Mouse (Mus musculus) CD4-positive, CD25-positive, alpha-beta regulatory T cell, adult 2 months (primary cell): ENCODE measurements around the gene Dgkg.

Experiments
- DNase-seq: peaks from one replicate; pipeline ENCODE4 v3.0.0-alpha.2; 2012; ENCODE audit warnings: low read depth, low spot score

Gene Dgkg

DNA sequence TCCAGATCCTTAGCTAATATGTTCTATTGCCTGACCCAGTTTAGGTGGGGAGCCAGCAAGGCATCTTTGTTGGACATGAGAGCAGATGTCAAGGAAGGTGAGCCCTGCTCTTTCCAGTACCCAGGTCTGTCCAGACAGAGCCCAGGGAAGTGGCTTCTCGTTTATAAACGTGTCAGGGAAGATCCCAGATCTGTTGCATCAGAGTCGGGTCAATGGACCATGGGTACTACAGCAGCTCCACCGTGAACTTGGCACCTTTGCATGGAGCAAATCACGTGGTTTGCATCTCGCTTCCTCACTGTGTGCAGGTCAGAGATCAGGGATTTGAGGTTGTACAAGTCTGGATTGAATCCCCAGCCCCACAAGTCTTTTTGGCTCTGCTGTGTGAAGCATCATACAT lies 58.3 kb downstream of the Dgkg start:
- no peak for DNase-seq

DNA sequence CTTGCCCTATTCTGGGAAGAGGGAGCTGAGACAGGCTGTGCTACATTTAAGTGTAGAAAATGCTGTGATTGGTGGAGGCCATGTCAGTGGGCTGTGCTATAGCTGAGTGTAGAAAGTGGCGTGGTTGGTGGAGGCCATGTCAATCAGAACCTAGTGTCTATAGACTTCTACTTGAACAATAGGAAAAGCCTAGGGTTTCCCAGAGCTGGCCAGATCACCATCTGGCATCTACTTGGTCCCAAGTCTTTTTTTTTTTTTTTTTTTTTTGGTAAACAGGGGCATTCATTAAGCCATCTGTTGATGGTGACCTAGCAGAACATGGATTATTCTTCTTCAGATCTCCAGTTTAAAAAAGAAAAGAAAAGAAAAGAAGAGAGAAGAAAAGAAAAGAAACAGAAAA lies 60.6 kb downstream of the Dgkg start:
- DNase-seq: no peak

- DNase-seq: peak; percentile 45
Measured at GRCm38 (mm10) chr16:22593907-22594306, 63.1 kb downstream of the Dgkg start.

- no peak for DNase-seq
Measured at GRCm38 (mm10) chr16:22589619-22590018, 67.4 kb downstream of the Dgkg start.

DNA sequence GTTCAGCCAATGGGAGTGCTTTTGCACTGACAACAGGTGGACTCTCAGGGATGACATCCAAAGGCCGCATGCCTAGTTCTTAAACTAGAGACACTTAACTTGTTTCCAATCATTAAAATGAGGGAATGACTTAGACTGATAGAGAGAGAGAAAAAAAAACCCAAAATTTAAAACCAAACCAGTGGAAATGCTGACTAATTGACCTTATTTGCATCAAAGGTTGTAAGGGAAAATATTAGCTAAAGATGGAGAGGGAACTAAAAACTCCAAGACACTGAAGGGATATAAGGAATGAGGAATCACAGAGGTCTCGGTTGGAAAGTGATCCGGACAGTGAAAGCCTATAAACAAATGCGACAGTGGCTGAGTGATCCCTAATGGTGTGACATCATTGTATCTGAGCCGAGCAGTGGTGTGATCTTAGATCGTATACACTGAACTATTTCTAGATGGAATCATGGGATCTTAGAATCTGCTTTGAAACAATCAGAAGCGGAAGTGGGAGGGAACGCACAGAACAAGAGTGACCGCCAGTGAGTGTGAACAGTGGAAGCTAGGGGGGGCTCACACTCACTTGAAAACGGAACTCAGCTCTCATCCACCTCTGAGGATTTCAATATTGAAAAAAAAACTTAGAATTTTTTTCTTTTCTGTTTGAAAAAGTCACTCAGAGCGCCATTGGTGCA lies 70.7 kb downstream of the Dgkg start:
- DNase-seq: no peak

- DNase-seq: no peak
Measured at GRCm38 (mm10) chr16:22585523-22585922, 71.5 kb downstream of the Dgkg start.

DNA sequence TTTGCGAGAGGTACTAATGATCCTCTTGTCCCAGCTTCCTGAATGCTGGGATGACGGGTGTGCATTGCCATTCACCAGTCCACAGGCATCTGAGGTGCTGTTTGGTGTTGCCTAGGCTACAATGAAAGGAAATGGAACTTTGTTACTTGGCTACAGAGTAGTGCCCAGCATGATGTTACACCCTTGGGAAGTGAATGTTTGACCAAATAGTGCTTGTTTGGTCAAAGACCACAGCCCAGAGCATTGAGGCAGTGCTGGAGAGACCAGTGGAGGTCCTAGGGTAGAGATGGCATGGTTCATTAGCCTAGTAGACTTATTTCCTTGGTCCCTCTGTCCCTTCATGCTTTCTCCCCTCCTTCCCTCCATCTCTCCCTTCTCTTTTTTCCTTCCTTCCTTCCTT lies 73.6 kb downstream of the Dgkg start:
- no peak for DNase-seq

DNA sequence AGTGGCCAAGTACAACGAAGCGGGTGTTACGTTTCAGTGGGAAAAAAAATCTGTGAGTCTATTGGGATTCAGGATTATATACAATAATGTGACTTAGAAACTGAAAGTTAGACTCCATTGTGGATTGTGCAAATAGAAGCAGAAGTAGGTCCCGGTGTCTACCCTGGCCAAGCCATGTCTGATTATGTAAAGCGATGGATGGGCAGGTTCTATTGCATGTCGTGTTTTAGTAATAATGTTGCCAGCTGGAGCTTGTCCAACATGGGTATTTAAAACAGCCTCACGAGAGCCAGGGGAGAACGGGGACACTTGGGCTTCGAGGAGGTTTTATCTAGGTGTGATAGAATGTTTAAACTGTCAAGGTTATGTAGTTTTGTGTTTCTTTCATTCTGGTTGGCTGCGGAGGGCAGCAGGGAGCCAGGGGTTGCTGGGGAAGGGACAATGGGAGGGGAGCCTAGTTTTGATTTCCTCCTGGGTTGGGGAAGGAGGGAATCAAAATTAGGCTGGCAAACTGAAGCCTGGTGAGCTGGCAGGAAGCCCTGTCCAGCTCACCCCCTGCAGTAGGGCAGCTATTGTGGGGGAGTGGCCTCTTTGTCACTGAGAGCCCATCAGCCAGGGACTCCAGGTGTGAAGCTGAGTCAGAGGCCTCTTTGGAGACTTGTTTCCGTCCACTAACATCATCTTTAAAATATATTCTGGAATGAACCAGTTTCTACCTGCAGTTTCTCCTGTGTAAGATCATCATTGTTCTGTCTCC lies 74.7 kb downstream of the Dgkg start:
- DNase-seq: no peak

GRCm38 (mm10) chr16:22580103-22580502 lies 76.9 kb downstream of the Dgkg start:
- DNase-seq: no peak

GRCm38 (mm10) chr16:22578883-22579282 lies 78.1 kb downstream of the Dgkg start:
- no peak for DNase-seq

- peak; percentile 8 for DNase-seq
Measured at GRCm38 (mm10) chr16:22577656-22578055, 79.4 kb downstream of the Dgkg start.

DNA sequence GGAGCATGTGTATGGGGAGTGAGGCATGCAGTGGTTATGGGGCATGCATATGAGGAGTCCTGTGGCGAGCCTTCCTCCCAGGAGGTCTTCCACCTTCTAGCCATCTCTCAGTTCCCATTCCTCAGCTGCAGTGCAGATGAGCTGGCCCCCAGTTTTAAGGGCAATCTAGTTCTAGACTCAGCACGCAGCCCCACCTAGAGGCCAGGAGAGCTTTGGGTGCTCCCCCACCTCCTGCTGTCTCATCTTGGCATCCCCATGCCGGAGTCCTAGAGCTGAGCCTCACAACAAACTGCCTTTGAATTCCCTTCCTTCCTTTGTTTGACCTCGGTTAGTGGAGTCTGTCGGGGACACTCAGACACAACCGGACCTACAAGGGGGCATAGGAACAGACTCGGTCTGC lies 82.9 kb downstream of the Dgkg start:
- DNase-seq: no peak

GRCm38 (mm10) chr16:22572641-22573341 lies 84.2 kb downstream of the Dgkg start:
- no peak for DNase-seq

DNA sequence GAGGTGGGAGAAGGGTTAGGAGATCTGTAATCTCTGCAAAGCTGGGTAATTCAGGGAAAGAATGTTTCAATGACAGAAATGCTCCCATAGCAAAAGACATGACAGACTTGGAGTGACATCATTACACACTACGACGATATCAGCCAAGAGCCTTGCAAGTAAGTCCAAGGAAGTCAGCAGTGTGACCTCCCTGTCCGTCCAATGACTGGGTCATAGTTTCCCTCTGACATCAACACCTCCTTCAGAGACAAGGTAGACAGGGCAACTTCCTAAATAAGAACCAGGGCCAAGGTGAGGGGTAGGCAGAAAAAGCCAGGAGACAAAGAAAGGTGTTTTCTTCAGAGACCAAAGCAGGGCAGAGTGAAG lies 92.1 kb downstream of the Dgkg start:
- DNase-seq: no peak

DNA sequence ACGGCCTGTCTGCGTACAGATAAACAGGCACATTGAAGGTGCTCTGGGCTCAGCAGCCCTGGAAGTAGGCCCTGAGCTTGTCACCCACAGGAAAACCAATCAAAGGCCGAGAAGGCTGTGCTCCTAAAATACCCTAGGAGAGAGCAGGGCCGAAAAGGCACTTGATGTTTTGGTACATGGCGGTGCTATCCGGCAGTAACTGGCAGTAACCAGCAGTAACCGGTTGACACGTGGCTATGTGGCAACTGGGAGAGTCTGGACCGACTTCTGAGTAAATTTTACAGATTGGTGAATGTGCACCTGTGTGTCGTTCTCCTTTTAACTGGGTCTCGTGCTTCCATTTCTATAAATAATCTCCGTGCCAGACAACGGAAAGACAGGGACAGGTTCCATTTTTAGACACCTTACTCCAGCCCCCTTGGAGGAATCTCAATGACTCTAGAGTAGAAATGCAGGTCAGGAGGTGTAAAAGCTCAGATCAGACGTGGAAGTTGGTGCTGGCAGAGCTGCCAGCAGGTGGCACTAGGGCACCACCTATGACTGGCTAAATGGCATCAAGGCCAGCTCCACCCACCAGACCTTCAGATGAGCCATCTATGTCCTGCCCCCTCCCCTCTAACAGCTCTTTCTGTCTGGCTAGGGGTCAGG lies 92.6 kb downstream of the Dgkg start:
- peak; percentile 78 for DNase-seq

DNA sequence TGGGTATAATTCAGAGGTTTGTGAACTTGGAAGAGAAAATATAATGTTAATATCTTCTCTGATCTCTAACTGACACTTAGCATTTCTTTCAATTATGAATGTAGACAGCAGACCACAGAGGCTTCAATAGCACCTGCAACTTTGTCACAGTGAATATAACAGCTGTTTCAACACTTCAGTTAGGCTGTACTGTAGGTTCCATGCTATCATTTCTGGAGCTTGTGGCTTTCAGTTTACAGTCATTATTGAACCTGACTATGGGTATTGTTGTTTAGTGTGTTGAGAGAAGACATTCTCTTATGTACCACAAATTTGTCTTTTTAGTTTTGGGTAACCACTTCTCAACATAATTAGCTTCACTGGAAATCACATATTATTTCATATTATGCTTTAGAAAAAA lies 93.4 kb downstream of the Dgkg start:
- DNase-seq: no peak

DNA sequence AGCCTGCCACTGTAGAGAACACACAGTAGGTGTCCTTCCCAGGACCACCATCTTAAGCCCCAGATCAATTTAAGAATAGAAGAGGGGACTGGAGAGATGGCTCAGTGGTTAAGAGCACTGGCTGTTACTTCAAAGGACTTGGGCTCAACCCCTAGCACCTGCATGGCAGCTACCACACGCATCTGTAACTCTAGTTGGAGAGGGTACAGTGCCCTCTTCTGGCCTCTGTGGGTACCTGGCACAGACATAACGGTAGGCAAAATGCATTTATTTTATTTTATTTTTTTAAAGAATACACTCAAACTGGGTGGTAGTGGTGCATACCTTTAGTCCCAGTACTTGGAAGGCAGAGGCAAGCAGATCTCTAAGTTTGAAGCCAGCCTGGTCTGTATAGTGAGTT lies 102.0 kb downstream of the Dgkg start:
- DNase-seq: peak; percentile 72

DNA sequence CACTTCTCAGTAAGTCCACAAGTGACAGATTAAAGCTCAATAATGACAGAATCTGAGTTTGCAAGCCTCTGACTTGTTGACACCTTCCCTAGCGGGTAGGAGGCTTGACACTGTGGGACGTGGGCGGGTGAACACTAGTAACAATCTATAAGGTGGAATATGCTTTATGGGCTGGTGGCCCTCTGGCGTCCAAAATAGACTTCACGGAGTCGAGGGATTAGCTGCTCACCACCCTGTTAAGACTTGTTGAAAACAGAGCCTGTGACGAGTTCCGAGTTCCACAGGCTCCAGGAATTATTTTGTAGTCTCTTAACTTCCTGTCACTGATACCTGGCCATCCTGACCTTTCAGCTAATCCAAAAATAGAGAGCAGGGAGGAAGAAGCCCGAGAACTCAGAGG lies 104.7 kb downstream of the Dgkg start:
- DNase-seq: no peak

DNA sequence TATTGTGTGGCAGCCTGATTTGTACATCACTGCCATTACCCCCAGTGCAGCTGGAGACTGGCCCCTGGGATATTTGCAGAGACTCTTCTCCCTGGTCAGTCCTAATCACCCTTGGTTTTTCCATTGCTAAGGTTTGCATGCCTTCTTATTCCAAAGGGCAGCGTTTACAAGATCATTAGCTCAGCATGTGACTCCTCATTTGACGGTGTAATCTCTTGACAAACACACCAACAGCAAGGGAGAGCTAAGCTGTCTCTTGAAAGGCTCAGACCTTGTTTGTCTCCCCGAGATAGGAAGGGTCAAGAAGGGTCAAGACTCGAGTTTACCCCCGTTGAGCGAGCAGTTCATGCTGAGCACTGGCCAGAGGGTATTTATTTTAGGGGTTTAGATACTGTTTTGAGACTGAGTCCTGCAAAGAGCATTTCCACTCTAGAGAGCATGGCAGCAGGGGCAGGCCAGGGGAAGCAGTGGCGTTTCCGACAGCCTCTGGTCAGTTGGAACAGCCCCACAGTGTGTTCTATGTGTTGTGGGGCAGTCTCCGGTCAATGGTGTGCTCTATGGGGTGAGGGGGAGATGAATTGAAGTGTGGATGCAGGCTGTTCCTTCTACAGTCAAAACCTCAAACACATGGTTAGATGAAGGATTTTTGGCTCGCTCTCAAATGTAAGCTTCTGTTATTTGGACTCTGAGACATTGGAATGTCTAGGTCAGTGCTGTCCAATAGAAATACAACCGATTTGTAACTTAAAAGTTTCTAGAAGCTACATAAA lies 105.6 kb downstream of the Dgkg start:
- DNase-seq: no peak

- DNase-seq: no peak
Measured at GRCm38 (mm10) chr16:22549346-22549745, 107.7 kb downstream of the Dgkg start.
